Mouse (Mus musculus): ENCODE results near the gene Cdkl3. TPM values are rescaled to one million over a fixed set of nuclear protein-coding genes. Genes with fewer than 3 reads are reported as not detected.

Cdkl3 gene
- 1 to 10 TPM; 2.7 to 2.8 TPM for total RNA-seq (2023)

DNA sequence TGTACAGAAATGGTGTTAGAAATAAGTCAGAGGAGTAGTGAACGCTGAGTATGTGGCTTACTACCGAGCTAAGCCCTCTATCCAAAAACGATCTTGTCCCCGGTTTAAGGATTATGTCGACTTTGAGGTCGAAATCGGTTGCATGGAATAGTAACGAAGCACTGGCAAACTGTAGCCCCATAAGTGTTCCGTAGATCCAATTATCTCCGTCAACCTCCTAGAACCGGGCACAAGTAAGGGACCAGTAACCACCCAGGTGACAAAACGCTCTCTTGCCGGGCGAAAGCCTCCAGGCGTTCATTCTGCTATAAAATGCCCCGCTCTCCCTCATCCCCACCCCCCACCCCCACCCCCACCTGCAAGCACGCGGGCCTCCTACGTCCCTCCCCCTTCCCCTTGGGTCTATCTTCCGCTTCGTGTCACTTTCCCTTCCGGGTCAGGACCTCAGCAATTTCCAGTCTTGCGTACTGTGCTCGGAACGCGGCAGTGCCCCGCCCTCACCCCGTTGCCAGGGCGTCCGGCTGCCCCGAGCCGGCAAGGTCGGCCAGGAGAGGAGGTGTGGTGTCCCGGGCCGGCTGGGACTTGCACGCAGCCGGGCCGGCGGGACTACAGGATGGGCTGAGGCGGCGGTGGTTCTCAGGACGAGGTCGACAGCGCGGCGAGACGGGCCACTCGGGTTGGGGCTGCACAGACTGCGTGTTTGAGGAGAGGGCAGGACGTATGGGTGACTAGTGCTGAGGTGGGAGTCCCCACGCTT lies at the start of gene Cdkl3:
Cdkl3 (plus strand) TSS at position 450 of the 757 bp plus-strand sequence.

GRCm38 (mm10) chr11:51967443-51968401 lies 36.3 kb upstream of the Cdkl3 start, which contains the start of gene Cdkn2aipnl:
Gene Cdkn2aipnl (plus strand): TSS chr11:51967661.

DNA sequence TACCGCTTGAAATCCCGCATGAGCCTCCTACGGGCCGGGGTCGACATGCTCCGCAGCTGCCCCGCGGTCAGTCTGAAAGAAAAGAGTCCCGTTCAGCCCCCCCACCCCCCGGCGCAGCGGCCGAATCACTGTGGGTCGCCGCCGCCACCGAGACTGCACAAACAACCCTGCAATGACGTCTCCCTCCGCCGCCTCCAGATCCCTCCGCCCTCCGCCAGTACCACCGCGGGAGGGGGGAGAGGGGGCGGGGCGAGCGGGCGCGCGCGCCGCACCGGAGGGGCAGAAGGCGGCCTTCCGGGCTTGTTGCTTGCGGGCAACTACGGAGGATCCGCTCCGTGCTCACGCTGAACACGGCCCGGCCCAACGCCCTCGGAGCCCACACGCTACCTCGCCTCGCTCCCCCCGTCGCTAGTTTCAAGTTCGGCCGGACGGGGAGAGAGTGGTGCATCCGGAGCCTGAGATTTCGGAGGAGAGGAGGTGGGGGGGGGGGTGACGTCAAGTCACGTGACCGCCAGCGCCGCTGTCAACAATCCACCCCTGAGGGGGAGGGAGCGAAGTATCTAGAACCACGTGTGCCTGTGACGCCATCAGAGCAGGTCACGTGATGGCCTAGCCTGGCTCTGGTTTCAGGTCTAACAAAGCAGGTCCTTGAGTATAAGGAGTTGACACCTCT lies 3.6 kb upstream of the Cdkl3 start, which contains the start of gene Ube2b:
Ube2b (minus strand) TSS at position 473 of the 673 bp plus-strand sequence.

DNA sequence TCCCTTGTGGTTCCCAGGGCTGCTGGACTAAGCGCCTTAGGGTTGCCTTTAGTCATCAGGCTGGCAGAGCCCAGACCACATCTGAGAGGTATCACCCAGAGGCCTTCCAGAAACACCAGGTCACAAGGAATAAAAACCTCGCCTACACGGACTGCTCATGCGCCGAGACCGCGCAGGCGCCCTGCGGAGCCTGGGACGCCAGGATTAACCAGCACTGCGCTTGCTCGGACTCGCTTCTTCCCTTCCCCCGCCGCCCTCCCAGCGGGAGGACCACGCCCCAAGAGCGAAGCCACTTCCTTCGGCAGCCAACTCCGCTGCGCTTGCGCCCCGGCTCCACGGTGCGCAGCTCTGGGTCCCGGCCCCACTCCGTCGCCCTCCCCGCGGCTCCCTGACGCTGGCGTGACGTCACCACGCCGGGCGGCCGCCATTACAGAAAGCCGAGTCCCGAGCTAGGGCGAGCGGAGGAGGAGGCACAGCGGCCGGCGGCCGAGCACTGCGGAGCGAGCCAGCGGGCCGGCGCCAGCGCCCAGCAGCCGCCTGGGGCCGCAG lies 94.5 kb downstream of the Cdkl3 start, which contains the start of gene Ppp2ca:
Ppp2ca (plus strand) TSS at position 284 of the 549 bp plus-strand sequence.

Other genes with a start within 250 kb of the Cdkl3 start
- 10 to 100 TPM; 15.1 to 15.6 TPM for gene Sec24a, start 240.6 kb upstream of the Cdkl3 start, total RNA-seq (2023)
- 10 to 100 TPM; 23.9 to 26.9 TPM for gene Sar1b, start 240.5 kb upstream of the Cdkl3 start, total RNA-seq (2023)
- 1 to 10 TPM; 7.8 to 8.9 TPM for gene Jade2, start 146.6 kb upstream of the Cdkl3 start, total RNA-seq (2023)
- 10 to 100 TPM; 32.5 to 33.1 TPM for gene Cdkn2aipnl, start 36.6 kb upstream of the Cdkl3 start, total RNA-seq (2023)
- 100 to 1,000 TPM; 122 to 139 TPM for gene Ube2b, start 3.5 kb upstream of the Cdkl3 start, total RNA-seq (2023)
- 10 to 100 TPM; 61.3 to 78.7 TPM for gene Ppp2ca, start 94.5 kb downstream of the Cdkl3 start, total RNA-seq (2023)
- gene Olfr1373, start 141.3 kb downstream of the Cdkl3 start, total RNA-seq (2023): not detected
- gene Olfr1371, start 209.8 kb downstream of the Cdkl3 start, total RNA-seq (2023): not detected
- 10 to 100 TPM; 72.6 to 85.0 TPM for gene Skp1a, start 227.8 kb downstream of the Cdkl3 start, total RNA-seq (2023)

All from neutrophil, adult 83 days (primary cell).